Mouse (Mus musculus) hindbrain, embryonic 13.5 days (tissue): ENCODE measurements at regions not wholly inside any gene's neighbourhood (a gene's known extent, or its start where the extent isn't known, plus 50 kb on each side); places are given as distances from the start of the nearest gene placed in this dataset.
A peak's percentile ranks its signal among the peaks of the same experiment; 100 is the strongest.

Source experiments
- ATAC-seq: fragments of 200-750 bp; cut with Nextera tagmentation; 2 replicates; pipeline ENCODE4 v1.8.0; 2017; ENCODE audit warnings: moderate TSS enrichment; ENCODE audit not compliant: low FRiP score
- H3K27ac ChIP-seq: fragments of 300-500 bp; sonication (generic); 2 replicates; pipeline ENCODE4 v1.5.1; 2015; ENCODE audit warnings: inconsistent platforms, mild to moderate bottlenecking, moderate library complexity
- H3K27me3 ChIP-seq: fragments of 300-500 bp; sonication (generic); 2 replicates; pipeline ENCODE4 v1.6.1; 2015; ENCODE audit warnings: mild to moderate bottlenecking, inconsistent platforms
- H3K36me3 ChIP-seq: fragments of 300-500 bp; sonication (generic); 2 replicates; pipeline ENCODE4 v1.6.1; 2015; ENCODE audit warnings: mild to moderate bottlenecking, inconsistent platforms
- H3K4me1 ChIP-seq: fragments of 300-500 bp; sonication (generic); replicated peaks from 2 replicates; pipeline ENCODE4 v1.6.1; 2015; ENCODE audit warnings: inconsistent platforms
- H3K4me2 ChIP-seq: fragments of 300-500 bp; sonication (generic); 2 replicates; pipeline ENCODE4 v1.6.1; 2015; ENCODE audit warnings: inconsistent platforms, mild to moderate bottlenecking, moderate library complexity
- H3K4me3 ChIP-seq: fragments of 300-500 bp; sonication (generic); 2 replicates; pipeline ENCODE4 v1.5.1; 2015; ENCODE audit warnings: mild to moderate bottlenecking, inconsistent platforms
- H3K9ac ChIP-seq: fragments of 300-500 bp; sonication (generic); 2 replicates; pipeline ENCODE4 v1.6.1; 2015; ENCODE audit warnings: mild to moderate bottlenecking, inconsistent platforms
- H3K9me3 ChIP-seq: fragments of 300-500 bp; sonication (generic); 2 replicates; pipeline ENCODE4 v1.6.1; 2016; ENCODE audit warnings: inconsistent platforms
- WGBS: fragments of 180-500 bp; shearing (Covaris S2); methylation state at CpG from one replicate; pipeline ENCODE4 v1.1.7; 2015; 5-methylcytosine and 5-hydroxymethylcytosine counted together

GRCm38 (mm10) chr16:5534385-5534784 lies 278.6 kb upstream of the Eef2kmt start:
- ATAC-seq = no peak
- H3K9me3 ChIP-seq = no peaks in the 10 kb centered on the region
- H3K4me1 ChIP-seq = peaks cover 40% of the 10 kb centered on the region
- H3K27me3 ChIP-seq = 0 out of 2 replicates have a peak, but pooled peaks cover 5% of the 10 kb centered on the region
- no peak overlapping the region for H3K4me3 ChIP-seq
- no peaks in the 10 kb centered on the region for H3K36me3 ChIP-seq
- no peak overlapping the region for H3K4me2 ChIP-seq
- no peak overlapping the region for H3K9ac ChIP-seq
- 84% methylated on average over 3 of the region's 3 CpGs for WGBS
- H3K27ac ChIP-seq = no peak overlapping the region

- 0 out of 2 replicates have a peak, but pooled peaks cover 3% of the 10 kb centered on the region for H3K27me3 ChIP-seq
- H3K4me3 ChIP-seq = no peak overlapping the region
- H3K9ac ChIP-seq = no peak overlapping the region
- no peaks in the 10 kb centered on the region for H3K36me3 ChIP-seq
- H3K27ac ChIP-seq = no peak overlapping the region
- WGBS = 88% methylated on average over 3 of the region's 3 CpGs
- ATAC-seq = no peak
- H3K4me1 ChIP-seq = peaks cover 29% of the 10 kb centered on the region
- no peak overlapping the region for H3K4me2 ChIP-seq
- H3K9me3 ChIP-seq = no peaks in the 10 kb centered on the region
Observed at GRCm38 (mm10) chr16:5532281-5532680, 276.5 kb upstream of the Eef2kmt start.

- Histone ChIP-seq H3K27ac (no peak overlapping the region), H3K4me1 (peaks cover 11% of the 10 kb centered on the region), H3K4me3 (no peak overlapping the region), H3K27me3 (no peaks in the 10 kb centered on the region), H3K36me3 (no peaks in the 10 kb centered on the region), H3K9me3 (no peaks in the 10 kb centered on the region), H3K4me2 (no peak overlapping the region), H3K9ac (no peak overlapping the region)
- 93% methylated on average over 2 of the region's 2 CpGs for WGBS
- no peak for ATAC-seq
Observed at GRCm38 (mm10) chr16:5529823-5530222, 274.0 kb upstream of the Eef2kmt start.

- no peaks in the 10 kb centered on the region for H3K27me3 ChIP-seq
- ATAC-seq = no peak
- no peaks in the 10 kb centered on the region for H3K36me3 ChIP-seq
- H3K27ac ChIP-seq = no peak overlapping the region
- no peak overlapping the region for H3K4me2 ChIP-seq
- no peak overlapping the region for H3K4me3 ChIP-seq
- H3K9me3 ChIP-seq = no peaks in the 10 kb centered on the region
- peaks cover 15% of the 10 kb centered on the region for H3K4me1 ChIP-seq
- WGBS = 72% methylated on average over 4 of the region's 4 CpGs
- H3K9ac ChIP-seq = no peak overlapping the region
Observed at GRCm38 (mm10) chr16:5527936-5528335, 272.2 kb upstream of the Eef2kmt start.

GRCm38 (mm10) chr16:5524375-5524774 lies 268.6 kb upstream of the Eef2kmt start:
- Histone ChIP-seq H3K27ac (peak overlapping the region; percentile 85), H3K4me1 (peaks cover 10% of the 10 kb centered on the region), H3K4me3 (no peak overlapping the region), H3K36me3 (no peaks in the 10 kb centered on the region), H3K27me3 (no peaks in the 10 kb centered on the region), H3K9ac (no peak overlapping the region), H3K9me3 (no peaks in the 10 kb centered on the region), H3K4me2 (no peak overlapping the region)
- WGBS = 69% methylated on average over 5 of the region's 5 CpGs
- ATAC-seq = peak; percentile 66; the same call in 1 of the 2 replicates

- WGBS = 49% methylated on average over 7 of the region's 7 CpGs
Observed at GRCm38 (mm10) chr16:5523402-5524021, 267.7 kb upstream of the Eef2kmt start.

GRCm38 (mm10) chr16:5517746-5518145 lies 262.0 kb upstream of the Eef2kmt start:
- peaks cover 11% of the 10 kb centered on the region for H3K4me1 ChIP-seq
- ATAC-seq = no peak; the same call in 1 of the 2 replicates
- no peak overlapping the region for H3K4me2 ChIP-seq
- no peaks in the 10 kb centered on the region for H3K36me3 ChIP-seq
- H3K27me3 ChIP-seq = no peaks in the 10 kb centered on the region
- 67% methylated on average over 5 of the region's 5 CpGs for WGBS
- H3K27ac ChIP-seq = no peak overlapping the region
- no peak overlapping the region for H3K9ac ChIP-seq
- H3K4me3 ChIP-seq = no peak overlapping the region
- no peaks in the 10 kb centered on the region for H3K9me3 ChIP-seq

More at GRCm38 (mm10) chr16:5523402-5524021, 267.7 kb upstream of the Eef2kmt start:
- Histone ChIP-seq H3K36me3 (no peaks in the 10 kb centered on the region), H3K27me3 (no peaks in the 10 kb centered on the region), H3K9me3 (no peaks in the 10 kb centered on the region), H3K4me2 (no peak overlapping the region), H3K27ac (peak overlapping the region; percentile 85), H3K4me1 (peaks cover 10% of the 10 kb centered on the region), H3K9ac (no peak overlapping the region), H3K4me3 (no peak overlapping the region)
- no peak for ATAC-seq

GRCm38 (mm10) chr16:5515867-5516266 lies 260.1 kb upstream of the Eef2kmt start:
- H3K27ac ChIP-seq = no peak overlapping the region
- no peak overlapping the region for H3K4me2 ChIP-seq
- H3K4me3 ChIP-seq = no peak overlapping the region
- 77% methylated on average over 5 of the region's 5 CpGs for WGBS
- H3K27me3 ChIP-seq = no peaks in the 10 kb centered on the region
- H3K36me3 ChIP-seq = no peaks in the 10 kb centered on the region
- no peak for ATAC-seq
- H3K9ac ChIP-seq = no peak overlapping the region
- H3K4me1 ChIP-seq = peaks cover 14% of the 10 kb centered on the region
- H3K9me3 ChIP-seq = no peaks in the 10 kb centered on the region

GRCm38 (mm10) chr16:5507261-5507660 lies 251.5 kb upstream of the Eef2kmt start:
- H3K4me1 ChIP-seq = peaks cover 10% of the 10 kb centered on the region; the same call in 1 of the 2 replicates
- ATAC-seq = no peak
- H3K4me2 ChIP-seq = no peak overlapping the region
- H3K9ac ChIP-seq = no peak overlapping the region
- 0 out of 2 replicates have a peak overlapping the region, but pooled peaks have one; percentile 42 for H3K27ac ChIP-seq
- H3K4me3 ChIP-seq = no peak overlapping the region
- H3K27me3 ChIP-seq = no peaks in the 10 kb centered on the region
- WGBS = 65% methylated on average over 8 of the region's 8 CpGs
- H3K36me3 ChIP-seq = no peaks in the 10 kb centered on the region
- H3K9me3 ChIP-seq = no peaks in the 10 kb centered on the region

- H3K36me3 ChIP-seq = no peaks in the 10 kb centered on the region
- H3K4me2 ChIP-seq = no peak overlapping the region
- H3K4me1 ChIP-seq = peaks cover 3% of the 10 kb centered on the region; the same call in 1 of the 2 replicates
- H3K27ac ChIP-seq = no peak overlapping the region
- no peaks in the 10 kb centered on the region for H3K9me3 ChIP-seq
- H3K4me3 ChIP-seq = no peak overlapping the region
- no peak overlapping the region for H3K9ac ChIP-seq
- 90% methylated on average over 7 of the region's 7 CpGs for WGBS
- no peak for ATAC-seq
- H3K27me3 ChIP-seq = no peaks in the 10 kb centered on the region
Observed at GRCm38 (mm10) chr16:5501961-5502360, 246.2 kb upstream of the Eef2kmt start.

GRCm38 (mm10) chr16:5496051-5496685 lies 240.4 kb upstream of the Eef2kmt start:
- Histone ChIP-seq H3K27me3 (no peaks in the 10 kb centered on the region), H3K9ac (no peak overlapping the region), H3K4me2 (no peak overlapping the region), H3K27ac (no peak overlapping the region), H3K36me3 (no peaks in the 10 kb centered on the region), H3K4me3 (no peak overlapping the region), H3K4me1 (peaks cover 14% of the 10 kb centered on the region), H3K9me3 (no peaks in the 10 kb centered on the region)
- 37% methylated on average over 2 of the region's 2 CpGs for WGBS
- 0 out of 2 replicates have a peak, but pooled peaks have one; percentile 39 for ATAC-seq

GRCm38 (mm10) chr16:5493352-5493751 lies 237.6 kb upstream of the Eef2kmt start:
- H3K27ac ChIP-seq = no peak overlapping the region
- H3K4me3 ChIP-seq = no peak overlapping the region
- H3K27me3 ChIP-seq = no peaks in the 10 kb centered on the region
- H3K4me2 ChIP-seq = no peak overlapping the region
- 46% methylated on average over 6 of the region's 6 CpGs for WGBS
- H3K9ac ChIP-seq = no peak overlapping the region
- H3K36me3 ChIP-seq = no peaks in the 10 kb centered on the region
- no peak for ATAC-seq
- no peaks in the 10 kb centered on the region for H3K9me3 ChIP-seq
- H3K4me1 ChIP-seq = peaks cover 11% of the 10 kb centered on the region

- 56% methylated on average over 3 of the region's 3 CpGs for WGBS
- Histone ChIP-seq H3K27me3 (peaks cover 5% of the 10 kb centered on the region), H3K4me3 (no peak overlapping the region), H3K36me3 (no peaks in the 10 kb centered on the region), H3K4me2 (no peak overlapping the region), H3K9ac (no peak overlapping the region), H3K4me1 (no peaks in the 10 kb centered on the region), H3K27ac (no peak overlapping the region), H3K9me3 (no peaks in the 10 kb centered on the region)
- no peak for ATAC-seq
Observed at GRCm38 (mm10) chr16:5487259-5487658, 231.5 kb upstream of the Eef2kmt start.
